Mouse (Mus musculus): ENCODE data around the gene Gm11554.

- TF ChIP-seq CTCF (IDR thresholded peaks at IDR 0.05; ENCODE audit: control insufficient read depth, insufficient read depth, insufficient read length) (no peak), USF1 (IDR thresholded peaks at IDR 0.05; ENCODE audit: low read depth) (no peak), MAX (IDR thresholded peaks at IDR 0.05) (no peak), MYOG (IDR thresholded peaks at IDR 0.05; ENCODE audit: control insufficient read depth, extremely low read depth, insufficient read length) (no peak), CEBPB (IDR thresholded peaks at IDR 0.05; ENCODE audit: low read depth) (no peak)
These were observed 33.7 kb upstream of the Gm11554 start, which contains the start of gene 2300003K06Rik for GRCm38 (mm10) chr11:99837966-99838365.

Measured in C2C12 (cell line).